Mouse (Mus musculus) heart, embryonic 14.5 days (tissue): ENCODE results near the gene Ppp1r7. TPM values are rescaled to one million over a fixed set of nuclear protein-coding genes. Genes with fewer than 3 reads are reported as not detected.
"Not testable (repeated sequence)": the region's sequence is repeated elsewhere in the genome, so short reads cannot be mapped to it uniquely, and the experiment has no call there.

Experiments
- ATAC-seq: fragments of 200-750 bp; cut with Nextera tagmentation; 2 replicates; pipeline ENCODE4 v1.8.0; 2017; ENCODE audit warnings: low read depth, moderate TSS enrichment; ENCODE audit not compliant: insufficient number of reproducible peaks, insufficient read depth, low FRiP score
- H3K27ac ChIP-seq, 2 experiments: fragments of 200-500 bp in 1 of 2; fragments of 300-500 bp in 1 of 2; sonication (generic) in 1 of 2; replicated peaks in 1 of 2; 2 replicates each; pipeline ENCODE4 v1.5.1; 2012 to 2014; ENCODE audit warnings: low read depth in 2 of 2, low read length in 2 of 2, control low read depth in 1 of 2, mild to moderate bottlenecking in 1 of 2, mixed read lengths in 1 of 2; ENCODE audit not compliant: control insufficient read depth in 1 of 2, insufficient read depth in 1 of 2
- H3K27me3 ChIP-seq: fragments of 300-500 bp; sonication (generic); 2 replicates; pipeline ENCODE4 v1.6.1; 2014; ENCODE audit warnings: mild to moderate bottlenecking, low read length, control low read depth; ENCODE audit not compliant: control insufficient read depth, insufficient read depth
- H3K36me3 ChIP-seq: fragments of 300-500 bp; sonication (generic); 2 replicates; pipeline ENCODE4 v1.6.1; 2014; ENCODE audit warnings: mild to moderate bottlenecking, control low read depth, low read length, mixed read lengths; ENCODE audit not compliant: control insufficient read depth, insufficient read depth
- H3K4me1 ChIP-seq, 2 experiments: fragments of 200-500 bp in 1 of 2; fragments of 300-500 bp in 1 of 2; sonication (generic) in 1 of 2; 2 replicates each; pipeline ENCODE4 v1.6.1; 2012 to 2014; ENCODE audit warnings: low read length in 2 of 2, control low read depth in 1 of 2, mixed read lengths in 1 of 2; ENCODE audit not compliant: control insufficient read depth in 2 of 2, insufficient read depth in 2 of 2
- H3K4me2 ChIP-seq: fragments of 300-500 bp; sonication (generic); 2 replicates; pipeline ENCODE4 v1.6.1; 2014; ENCODE audit warnings: mild to moderate bottlenecking, low read length
- H3K4me3 ChIP-seq, 2 experiments: fragments of 200-500 bp in 1 of 2; fragments of 300-500 bp in 1 of 2; sonication (generic) in 1 of 2; 2 replicates each; pipeline ENCODE4 v1.5.1; 2012 to 2014; ENCODE audit warnings: low read length in 2 of 2, mild to moderate bottlenecking in 2 of 2, control low read depth in 1 of 2, low read depth in 1 of 2, moderate library complexity in 1 of 2; ENCODE audit not compliant: control insufficient read depth in 1 of 2, insufficient read depth in 1 of 2
- H3K9ac ChIP-seq: fragments of 300-500 bp; sonication (generic); 2 replicates; pipeline ENCODE4 v1.6.1; 2014; ENCODE audit warnings: mild to moderate bottlenecking, low read length
- H3K9me3 ChIP-seq: fragments of 300-500 bp; sonication (generic); 2 replicates; pipeline ENCODE4 v1.6.1; 2016; ENCODE audit warnings: low read length, control low read depth; ENCODE audit not compliant: control insufficient read depth
- WGBS: fragments of 180-500 bp; shearing (Covaris S2); extraction: QIAGEN DNeasy Blood & Tissue Kit; methylation state at CpG from one replicate; pipeline ENCODE4 v1.1.7; 2014; 5-methylcytosine and 5-hydroxymethylcytosine counted together
- polyA plus RNA-seq: library from polyadenylated mRNA; unstranded; fragments of >200 nt; fragmentation: Nextera tagmentation; extraction: Ambion mirVana; gene quantifications from 2 replicates; pipeline ENCODE4 v1.2.1, GENCODE M21; 2014

Gene Ppp1r7
- polyA plus RNA-seq, result 48.5 and 49.2 TPM in 2 replicates

- ATAC-seq, result peak; percentile 96
- H3K27ac ChIP-seq, result peak within 1 kb of the TSS; percentile 58 to 69
- peaks cover 25% of the 10 kb centered on the region for H3K36me3 ChIP-seq
- H3K9ac ChIP-seq, result peak within 1 kb of the TSS; percentile 90
- under 1% methylated on average over 63 of the region's 63 CpGs for WGBS
- H3K4me2 ChIP-seq, result peak within 1 kb of the TSS; percentile 92
- peak within 1 kb of the TSS; percentile 78 to 99 for H3K4me3 ChIP-seq
- H3K9me3 ChIP-seq, result no peaks in the 10 kb centered on the region
- H3K27me3 ChIP-seq, result no peaks in the 10 kb centered on the region
- H3K4me1 ChIP-seq, result peaks cover 5 to 15% of the 10 kb centered on the region in 2 experiments; a peak in 3 of 4 replicates
These were observed at the start of gene Ppp1r7, which contains the start of gene Pask for GRCm38 (mm10) chr1:93342648-93343503. Gene Ppp1r7, plus strand, starts transcription at chr1:93342854. Gene Pask, minus strand, starts transcription at chr1:93343482.

DNA sequence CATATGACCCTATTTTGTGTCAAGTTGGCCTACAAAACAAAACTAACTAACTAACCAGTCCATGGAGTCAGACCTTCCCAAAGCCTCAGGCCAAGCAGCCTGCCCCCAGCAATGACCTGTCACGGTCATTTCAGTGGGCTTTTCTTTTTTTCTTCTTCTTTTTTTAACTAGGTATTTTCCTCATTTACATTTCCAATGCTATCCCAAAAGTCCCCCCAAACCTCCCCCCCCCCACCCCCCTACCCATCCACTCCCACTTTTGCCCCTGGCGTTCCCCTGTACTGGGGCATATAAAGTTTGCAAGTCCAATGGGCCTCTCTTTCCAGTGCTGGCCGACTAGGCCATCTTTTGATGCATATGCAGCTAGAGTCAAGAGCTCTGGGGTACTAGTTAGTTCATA is 48.2 kb upstream of the Ppp1r7 start:
- not testable (repeated sequence) for H3K4me1 ChIP-seq, H3K9ac ChIP-seq, H3K27ac ChIP-seq, H3K9me3 ChIP-seq, H3K4me2 ChIP-seq, H3K4me3 ChIP-seq, H3K27me3 ChIP-seq, ATAC-seq
- H3K36me3 ChIP-seq, result peaks cover 38% of the 10 kb centered on the region
- WGBS, result 82% methylated on average over 3 of the region's 3 CpGs

- 82% methylated on average over 4 of the region's 4 CpGs for WGBS
- Histone ChIP-seq H3K27ac (no peak overlapping the region), H3K4me3 (no peak overlapping the region), H3K9me3 (no peaks in the 10 kb centered on the region), H3K9ac (no peak overlapping the region), H3K36me3 (peaks cover 85% of the 10 kb centered on the region), H3K4me2 (no peak overlapping the region), H3K27me3 (no peaks in the 10 kb centered on the region), H3K4me1 (peaks cover 0 to 2% of the 10 kb centered on the region in 2 experiments; a peak in 1 of 4 replicates)
- no peak for ATAC-seq
These were observed 42.9 kb upstream of the Ppp1r7 start for GRCm38 (mm10) chr1:93299791-93300190.

GRCm38 (mm10) chr1:93300578-93300977 is 42.1 kb upstream of the Ppp1r7 start:
- ATAC-seq, result no peak
- Histone ChIP-seq H3K27me3 (no peaks in the 10 kb centered on the region), H3K4me3 (no peak overlapping the region), H3K9me3 (no peaks in the 10 kb centered on the region), H3K4me1 (peaks cover 0 to 7% of the 10 kb centered on the region in 2 experiments; a peak in 1 of 4 replicates), H3K27ac (no peak overlapping the region), H3K4me2 (no peak overlapping the region), H3K36me3 (peaks cover 85% of the 10 kb centered on the region), H3K9ac (no peak overlapping the region)
- WGBS, result 74% methylated on average over 3 of the region's 3 CpGs

DNA sequence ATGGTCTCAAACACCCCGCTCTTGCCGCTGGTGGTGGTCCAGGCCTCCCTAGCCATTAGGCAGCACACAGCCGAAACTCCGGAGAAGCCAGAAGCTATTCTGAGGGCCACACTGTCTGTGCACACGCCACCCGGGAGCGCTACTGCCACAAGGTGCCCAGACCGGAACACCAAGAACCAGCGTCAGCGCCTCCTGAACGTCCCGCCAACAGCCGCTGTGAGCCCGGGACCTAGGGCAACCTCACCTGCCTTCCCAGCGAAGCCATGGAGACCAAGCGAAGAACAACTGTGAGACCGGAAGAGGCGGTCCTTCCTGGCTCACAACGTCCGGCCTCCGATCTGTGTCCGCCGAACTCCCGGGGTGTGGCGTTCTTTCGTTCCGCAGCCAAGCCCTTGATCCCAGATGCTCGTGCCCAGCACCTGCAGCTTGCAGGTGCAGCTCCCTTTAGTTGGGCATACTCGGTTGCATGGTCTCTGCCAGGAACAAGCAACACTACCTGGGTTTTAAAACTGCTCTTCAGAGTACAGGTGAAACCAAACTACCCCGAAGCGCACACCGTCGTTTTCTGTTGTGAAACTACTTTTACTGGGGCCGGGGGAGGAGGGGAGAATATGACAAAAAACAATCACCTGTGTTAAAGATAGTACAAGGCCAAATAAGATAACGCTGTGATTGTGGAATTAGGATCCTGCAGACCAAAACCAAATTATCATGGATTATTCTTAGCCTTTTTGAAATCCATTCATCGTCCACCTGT is 36.9 kb upstream of the Ppp1r7 start, which contains the start of gene Mterf4:
Gene Mterf4 (minus strand): TSS at position 335 of the 757 bp plus-strand sequence.
- Histone ChIP-seq H3K9me3 (no peaks in the 10 kb centered on the region), H3K36me3 (peaks cover 48% of the 10 kb centered on the region), H3K27ac (no peak within 1 kb of the TSS; a peak in 2 of 4 replicates), H3K4me3 (peak within 1 kb of the TSS; percentile 58 to 91), H3K4me2 (peak within 1 kb of the TSS; percentile 73), H3K9ac (peak within 1 kb of the TSS; percentile 76), H3K27me3 (no peaks in the 10 kb centered on the region), H3K4me1 (peaks cover 2 to 9% of the 10 kb centered on the region in 2 experiments; a peak in 2 of 4 replicates)
- peak; percentile 79; the same call in 1 of the 2 replicates for ATAC-seq
- 9% methylated on average over 36 of the region's 36 CpGs for WGBS

GRCm38 (mm10) chr1:93323973-93324372 is 18.7 kb upstream of the Ppp1r7 start:
- Histone ChIP-seq H3K27ac (no peak overlapping the region), H3K4me1 (no peaks in the 10 kb centered on the region), H3K27me3 (no peaks in the 10 kb centered on the region), H3K36me3 (peaks cover 70% of the 10 kb centered on the region), H3K9ac (no peak overlapping the region), H3K4me2 (no peak overlapping the region), H3K4me3 (no peak overlapping the region), H3K9me3 (no peaks in the 10 kb centered on the region)
- no peak for ATAC-seq
- 87% methylated on average over 6 of the region's 6 CpGs for WGBS

GRCm38 (mm10) chr1:93326446-93326845 is 16.2 kb upstream of the Ppp1r7 start:
- Histone ChIP-seq H3K4me3 (no peak overlapping the region), H3K36me3 (peaks cover 61% of the 10 kb centered on the region), H3K4me2 (no peak overlapping the region), H3K27me3 (no peaks in the 10 kb centered on the region), H3K9ac (no peak overlapping the region), H3K4me1 (no peaks in the 10 kb centered on the region), H3K27ac (no peak overlapping the region), H3K9me3 (no peaks in the 10 kb centered on the region)
- ATAC-seq, result no peak
- 74% methylated on average over 3 of the region's 3 CpGs for WGBS
